Mouse (Mus musculus) brain, adult 10 weeks (tissue): ENCODE results near the gene Nfib. TPM values are rescaled to one million over a fixed set of nuclear protein-coding genes. Genes with fewer than 3 reads are reported as not detected.

Source experiments
- polyA plus RNA-seq: library from polyadenylated mRNA; stranded (reverse); fragments of 350-450 nt; fragmentation: Illumina TruSeq; extraction: RNeasy Lipid Tissue Mini Kit (QIAGEN cat#74804); gene quantifications from one replicate; pipeline ENCODE4 v1.2.3, GENCODE M21; 2015; ENCODE audit warnings: low read depth, low replicate concordance

The Nfib gene
- 23.9 TPM for polyA plus RNA-seq

DNA sequence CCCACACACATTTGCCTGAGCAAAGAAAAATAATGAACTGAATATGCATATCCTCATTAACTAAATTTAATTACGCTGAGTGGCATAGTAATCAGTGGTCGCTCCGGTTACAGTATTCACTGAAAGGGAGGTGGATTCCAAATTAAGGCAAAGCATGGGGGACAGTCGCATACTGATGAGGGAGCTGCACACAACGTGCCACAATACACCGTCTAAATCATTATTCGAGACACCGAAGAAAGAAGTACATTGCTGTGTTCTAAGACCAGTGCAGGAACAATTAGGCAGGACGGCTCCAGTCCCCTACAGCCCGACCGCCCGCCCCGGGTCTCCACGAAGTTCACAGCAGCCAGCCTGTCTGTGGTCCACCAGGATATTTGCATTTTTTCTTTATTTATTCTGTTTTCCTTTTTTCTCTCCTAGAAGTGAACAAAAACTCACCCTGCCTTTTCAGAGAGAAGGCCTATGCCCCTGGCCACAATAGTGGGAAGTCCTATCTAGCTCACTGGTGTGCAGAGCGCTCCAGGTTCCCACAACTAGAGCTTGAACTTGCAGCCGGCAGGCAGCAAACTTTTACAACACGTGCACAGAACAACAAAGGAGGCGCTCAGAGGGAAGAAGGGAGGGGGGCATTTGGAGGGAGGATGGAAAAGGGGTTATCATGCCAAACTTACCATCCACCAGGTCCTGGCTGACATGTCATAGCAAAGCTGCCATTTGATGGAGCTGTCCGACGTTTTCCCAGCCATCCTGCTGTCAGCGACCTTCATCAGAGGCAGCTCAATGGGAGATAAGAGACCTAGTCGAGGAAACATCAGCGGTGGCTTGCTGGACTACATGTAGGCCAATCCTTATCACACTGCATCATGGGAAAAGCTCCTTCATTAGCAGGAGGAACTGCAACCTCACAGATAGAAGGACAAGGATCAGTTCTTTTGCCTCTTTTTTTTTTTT lies at the start of gene Nfib:
TSS of gene Nfib (minus strand) at position 910 of the 954 bp plus-strand sequence.

Other genes with a start within 250 kb of the Nfib start
- 21.2 TPM for gene Zdhhc21, start 154.2 kb upstream of the Nfib start, polyA plus RNA-seq
- gene Cer1, start 179.4 kb upstream of the Nfib start, polyA plus RNA-seq = 0.25 TPM